Mouse (Mus musculus): ENCODE measurements around the gene Wdr26.

The Wdr26 gene

DNA sequence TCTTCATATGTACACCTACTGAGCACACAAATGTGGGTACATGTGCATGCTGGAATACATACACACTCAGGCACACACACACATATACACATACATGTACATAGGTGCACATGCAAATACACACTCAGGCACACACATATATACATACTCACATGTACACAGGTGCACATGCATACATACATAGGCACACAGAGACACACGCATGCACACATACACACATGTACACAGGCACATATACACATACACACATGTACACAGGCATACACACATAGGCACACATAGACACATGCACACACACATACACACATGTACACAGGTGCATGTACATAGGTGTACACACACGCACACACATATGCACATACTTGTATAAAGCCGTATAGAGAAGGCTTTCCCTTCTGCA, 29.4 kb upstream of the Wdr26 start:
- in situ Hi-C loops (cut with MboI, MseI) = no loop called here

DNA sequence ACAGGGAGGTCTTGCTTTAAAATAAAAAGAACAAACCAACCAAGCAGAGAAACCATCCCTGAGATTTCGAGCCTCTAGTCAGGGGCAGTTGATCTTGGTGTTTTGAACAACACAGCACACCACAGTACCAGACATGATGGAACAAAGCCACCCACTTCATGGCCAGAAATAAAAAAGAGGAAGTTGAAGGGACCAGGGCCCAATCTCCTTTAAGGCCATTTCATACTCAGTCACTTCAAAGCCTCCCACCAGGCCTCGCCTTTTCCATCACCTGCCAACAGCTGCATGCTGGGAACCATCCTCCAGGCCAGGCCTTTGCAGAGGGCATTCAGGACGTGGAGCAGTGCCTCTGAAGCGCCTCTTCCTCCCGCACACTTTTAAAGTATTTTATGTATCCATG, 25.5 kb upstream of the Wdr26 start:
- in situ Hi-C loops (cut with MboI, MseI) = no loop called here

DNA sequence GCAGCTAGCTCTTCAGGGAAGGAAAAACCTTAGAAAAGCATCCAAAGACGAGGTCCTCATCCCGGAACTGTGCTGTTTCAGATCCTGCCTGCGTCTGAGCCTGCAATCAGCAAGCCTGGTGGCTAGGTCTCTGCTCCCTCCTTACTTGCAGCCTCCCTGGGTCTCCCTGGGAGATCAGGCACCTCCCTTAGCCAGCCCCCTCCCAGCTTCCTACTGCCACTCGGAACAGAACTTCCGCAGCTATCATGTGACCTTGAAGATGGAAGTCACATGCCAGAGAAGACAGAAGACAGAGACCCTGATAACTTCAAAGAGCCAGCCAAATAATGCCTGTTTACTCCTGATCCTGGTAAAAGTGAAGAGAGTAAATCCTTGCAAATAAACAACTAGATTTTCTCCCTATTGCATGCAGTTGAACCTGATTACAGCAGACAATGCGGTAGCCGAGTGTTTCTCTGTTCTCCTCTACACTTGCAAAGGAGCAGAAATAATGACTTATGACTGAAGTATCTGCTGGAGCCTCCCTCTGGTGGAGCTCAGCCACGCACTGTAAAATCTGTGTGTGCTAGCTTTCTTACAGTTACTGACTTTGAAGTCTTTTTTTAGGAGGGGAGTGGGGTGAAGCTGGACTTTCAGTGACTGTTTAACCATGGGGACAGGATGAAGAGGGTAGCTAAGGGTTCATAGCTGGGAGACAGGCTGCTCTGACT, 22.7 kb upstream of the Wdr26 start:
- in situ Hi-C loops (cut with MboI, MseI) = no loop called here

DNA sequence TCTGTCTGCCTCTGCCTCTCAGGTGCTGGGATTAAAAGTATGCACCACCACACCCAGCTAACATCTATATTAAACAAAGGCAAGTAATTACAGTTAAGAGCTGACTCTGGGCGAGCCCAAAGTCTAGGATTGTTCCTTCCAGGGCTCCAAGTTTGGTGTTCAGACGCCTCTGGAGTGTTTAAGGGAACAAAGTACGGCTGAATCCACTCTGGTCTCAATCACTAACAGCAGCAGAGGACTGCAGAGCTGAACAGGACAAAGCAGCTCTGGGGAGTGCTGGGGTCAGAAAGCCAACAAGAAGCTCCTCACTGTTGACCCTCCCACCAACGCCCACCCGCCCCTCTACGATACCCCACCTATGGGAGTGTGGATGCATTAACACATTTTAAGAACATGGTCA, 21.9 kb upstream of the Wdr26 start:
- in situ Hi-C loops (cut with MboI, MseI) = no loop called here

DNA sequence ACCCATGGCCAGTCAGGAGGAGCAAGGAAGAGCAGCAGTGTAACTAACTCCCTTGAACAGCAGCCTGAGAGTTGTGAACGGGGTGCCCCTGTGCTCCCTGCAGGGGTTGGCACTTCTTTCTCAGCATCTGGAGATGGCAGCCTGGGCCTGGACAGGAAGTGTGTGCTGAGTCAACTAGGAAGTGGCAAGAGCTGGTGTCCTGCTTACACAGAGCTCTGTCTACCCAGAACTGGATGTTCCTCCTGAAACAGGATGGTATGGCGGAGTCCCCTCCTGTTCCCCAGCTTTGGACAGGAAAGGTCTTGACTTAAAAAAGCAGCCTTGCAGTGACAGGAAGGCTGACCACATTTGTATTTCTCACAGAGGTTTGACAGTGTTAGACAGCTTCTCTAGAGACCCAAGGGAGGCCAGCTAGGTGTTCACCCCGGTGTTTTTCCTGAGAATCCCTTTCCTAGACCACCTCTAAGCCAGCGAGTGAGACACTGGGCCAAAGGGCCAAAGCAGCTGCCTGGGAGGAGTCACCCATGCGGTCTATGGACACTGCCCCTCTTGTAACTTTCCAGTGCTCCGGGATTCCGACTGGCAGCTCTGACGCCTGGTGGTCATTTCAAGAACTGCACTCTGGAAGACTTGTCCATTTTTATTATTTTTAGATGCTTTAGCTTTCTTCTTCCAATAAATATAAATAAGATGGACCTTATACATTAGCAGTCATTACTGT, 20.7 kb upstream of the Wdr26 start:
- in situ Hi-C loops (cut with MboI, MseI) = no loop called here

DNA sequence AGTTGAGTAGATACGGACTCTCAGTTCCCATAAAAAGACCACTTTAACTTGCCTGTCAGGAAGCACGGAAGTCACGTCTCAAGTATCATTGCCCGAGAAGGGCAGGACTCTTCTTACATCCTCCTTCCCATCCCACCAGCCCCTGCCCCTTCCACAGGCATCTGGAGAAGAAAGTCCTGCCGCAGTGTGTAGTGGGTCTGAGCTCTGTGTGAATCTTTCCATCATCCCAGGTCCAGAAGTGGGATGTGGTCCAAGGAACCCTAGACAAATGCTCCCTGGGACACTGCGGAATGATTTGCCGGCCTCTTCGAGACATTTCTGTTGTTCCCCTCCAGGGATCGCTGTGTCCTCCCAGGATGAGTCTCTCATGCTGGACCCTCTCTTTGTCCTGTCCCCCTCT, 20.0 kb upstream of the Wdr26 start:
- in situ Hi-C loops (cut with MboI, MseI) = no loop called here

DNA sequence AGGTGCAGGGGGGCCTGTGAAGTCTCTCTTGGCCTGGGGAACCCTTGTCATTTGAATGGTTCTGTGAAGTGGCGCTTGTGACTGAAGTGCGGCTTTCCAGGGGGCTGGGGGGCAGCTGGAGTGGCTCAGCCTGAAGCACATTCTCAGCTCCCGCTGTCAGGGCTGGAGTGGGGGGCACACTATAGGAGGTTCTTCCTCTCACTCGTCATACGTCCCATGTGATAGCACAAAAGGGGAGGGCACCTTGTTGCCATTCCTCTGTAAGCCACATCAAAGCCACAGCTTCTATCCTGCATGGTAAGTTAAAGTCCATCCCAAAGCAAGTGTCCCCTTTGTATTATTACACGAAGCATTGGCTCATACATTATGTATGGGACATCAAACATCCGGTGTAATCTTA, 19.5 kb upstream of the Wdr26 start:
- in situ Hi-C loops (cut with MboI, MseI) = no loop called here

DNA sequence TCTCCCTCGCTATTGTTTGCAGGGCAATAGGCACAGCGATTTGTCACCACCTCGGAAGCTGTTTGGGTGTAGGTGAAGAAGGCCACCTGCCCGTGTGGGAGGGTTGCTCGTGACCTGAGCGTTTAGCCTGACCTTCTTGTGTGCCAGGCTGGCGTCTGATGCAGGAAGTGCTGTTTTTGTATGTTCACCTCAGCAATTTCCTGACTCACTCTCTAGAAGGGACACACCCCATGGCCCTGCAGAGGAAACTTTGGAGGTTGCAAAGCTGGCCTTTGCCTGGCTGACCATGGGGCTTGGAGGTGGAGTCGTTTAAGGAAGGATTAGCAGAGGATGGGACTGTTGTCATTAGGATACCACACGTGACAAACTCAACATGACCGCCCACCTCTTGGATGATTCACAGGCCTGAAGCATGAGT, 18.9 kb upstream of the Wdr26 start:
- in situ Hi-C loops (cut with MboI, MseI) = no loop called here

DNA sequence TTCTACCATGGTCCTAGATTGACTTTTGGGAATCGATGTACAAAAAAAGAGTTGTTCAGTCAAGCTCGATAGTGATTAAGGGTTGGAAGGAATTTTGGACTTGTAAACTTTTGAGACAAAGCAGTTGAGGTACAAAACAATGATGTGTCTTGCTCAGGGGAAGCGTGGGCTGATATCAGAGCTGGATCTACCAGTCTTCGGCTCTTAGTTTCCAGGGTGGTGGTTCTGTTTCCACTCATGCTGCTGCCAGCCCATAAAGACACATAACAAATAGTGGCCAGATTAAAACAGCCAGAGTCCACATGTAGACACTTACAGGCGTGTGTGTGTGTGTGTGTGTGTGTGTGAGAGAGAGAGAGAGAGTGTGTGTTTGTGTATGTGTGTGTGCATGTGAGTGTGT, 17.2 kb upstream of the Wdr26 start:
- in situ Hi-C loops (cut with MboI, MseI) = no loop called here

DNA sequence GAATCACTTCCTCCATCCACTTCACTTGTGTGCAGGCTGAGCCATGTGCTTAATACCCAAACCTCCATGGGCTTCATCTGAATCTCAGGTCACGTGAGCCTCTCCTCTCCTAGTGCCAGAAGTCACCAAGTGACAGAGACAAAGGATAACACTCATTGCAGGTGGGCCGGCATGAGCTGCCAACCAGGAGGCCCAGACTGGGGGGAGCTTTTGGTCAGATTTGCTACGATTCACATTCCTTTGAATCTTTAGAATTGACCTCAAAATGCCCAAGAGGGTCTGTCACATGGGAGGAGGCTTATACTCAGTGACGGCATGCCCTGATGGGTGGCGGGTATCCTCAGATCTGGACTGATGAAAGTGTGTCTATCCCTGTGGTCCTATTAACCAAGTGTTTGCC, 16.8 kb upstream of the Wdr26 start:
- in situ Hi-C loops (cut with MboI, MseI) = no loop called here

DNA sequence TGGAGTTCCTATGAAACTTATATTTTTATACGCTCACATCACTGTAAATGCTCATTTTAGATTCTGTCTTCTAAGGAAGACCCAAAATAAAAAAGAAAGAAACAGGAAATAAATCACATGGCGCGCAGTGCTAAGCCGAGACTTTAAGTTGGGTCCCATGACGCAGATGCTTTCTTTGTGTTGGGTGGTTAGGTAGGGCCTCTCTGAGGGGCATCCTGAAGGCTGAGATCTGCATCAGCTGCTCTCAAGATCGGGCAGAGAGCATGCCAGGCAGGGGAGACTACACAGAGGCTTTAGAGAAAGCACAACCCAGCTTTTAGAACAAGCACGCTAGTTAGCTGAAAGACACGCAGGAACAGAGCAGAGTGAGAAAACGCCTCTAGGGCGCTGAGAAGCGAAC, 16.0 kb upstream of the Wdr26 start:
- in situ Hi-C loops (cut with MboI, MseI) = no loop called here

DNA sequence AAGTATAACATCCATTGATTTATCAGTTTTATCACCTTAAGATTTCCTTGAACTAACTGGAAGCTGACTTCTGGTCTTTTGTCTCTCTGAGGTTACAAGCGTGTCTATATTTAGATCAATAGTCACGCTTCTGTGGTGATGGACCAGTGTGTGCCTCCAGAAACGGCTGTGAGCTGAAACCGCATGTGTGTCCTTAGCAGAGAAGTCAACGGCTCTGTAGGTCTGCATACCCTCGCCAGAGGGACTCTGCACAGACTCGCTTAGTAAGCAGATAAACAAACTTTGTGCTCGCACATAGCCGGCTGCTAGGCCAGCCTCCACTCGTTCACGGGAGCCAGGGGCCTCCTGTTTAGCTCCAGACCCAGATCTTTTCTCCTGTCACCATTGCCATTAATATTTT, 15.0 kb upstream of the Wdr26 start:
- in situ Hi-C loops (cut with MboI, MseI) = no loop called here

DNA sequence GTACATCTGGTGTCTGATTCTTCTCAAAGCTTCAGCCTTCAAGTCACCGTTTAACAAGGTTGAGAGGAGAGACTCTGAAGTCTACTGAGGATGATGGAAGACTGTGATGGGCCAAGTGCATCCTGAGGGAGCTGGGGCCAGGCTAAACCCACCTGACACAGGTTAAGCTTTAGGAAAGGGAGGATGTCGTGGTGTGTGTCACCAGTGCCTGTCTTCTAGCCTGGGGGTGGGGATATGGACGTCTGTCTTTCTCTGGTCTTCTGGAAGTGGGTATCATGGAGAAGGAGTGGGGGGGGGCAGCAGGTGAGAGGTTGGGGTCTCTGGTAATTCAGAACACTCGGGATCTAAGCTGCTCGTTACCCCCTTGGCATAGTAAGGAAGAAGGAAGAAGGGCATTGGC, 13.5 kb upstream of the Wdr26 start:
- in situ Hi-C loops (cut with MboI, MseI) = no loop called here

DNA sequence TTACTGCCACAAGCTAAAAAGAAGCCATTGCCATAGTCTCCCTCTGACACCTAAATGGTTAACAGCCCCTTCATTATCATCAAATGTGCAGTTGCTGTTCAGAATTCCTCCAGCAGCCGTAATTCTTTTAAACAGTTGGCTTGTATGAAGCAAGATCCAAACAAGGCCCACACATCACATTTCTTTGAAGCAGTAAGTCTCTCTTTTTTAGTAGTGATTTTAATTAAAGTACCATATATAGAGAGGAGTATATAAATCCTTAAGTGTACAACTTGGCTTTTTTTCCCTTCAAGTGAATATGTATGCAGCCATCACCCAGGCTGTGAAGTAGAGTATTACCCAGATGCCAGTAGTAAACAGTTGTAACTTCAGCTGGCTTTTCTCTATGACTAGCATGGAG, 10.2 kb upstream of the Wdr26 start:
- in situ Hi-C loops (cut with MboI, MseI) = no loop called here

DNA sequence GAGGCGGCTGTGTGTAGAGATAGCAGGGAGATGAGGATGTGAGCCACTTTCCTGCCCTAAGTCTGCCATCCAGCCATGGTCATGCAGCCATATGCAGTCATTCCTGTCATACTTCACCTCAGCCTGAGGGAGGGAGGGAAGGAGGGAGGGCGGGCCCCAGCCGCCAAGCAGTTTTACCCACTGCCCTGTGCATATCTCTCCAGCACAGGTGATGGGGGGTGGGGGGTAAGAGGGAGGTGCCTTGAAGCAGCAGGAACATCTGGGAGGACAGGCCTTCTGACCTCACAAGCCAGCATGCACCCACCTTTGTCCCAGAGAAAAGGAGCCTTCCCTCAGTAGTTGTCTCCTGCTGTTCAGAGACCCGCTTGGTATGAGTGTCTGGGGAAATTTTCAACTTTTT, 4.5 kb upstream of the Wdr26 start:
- in situ Hi-C loops (cut with MboI, MseI) = no loop called here

DNA sequence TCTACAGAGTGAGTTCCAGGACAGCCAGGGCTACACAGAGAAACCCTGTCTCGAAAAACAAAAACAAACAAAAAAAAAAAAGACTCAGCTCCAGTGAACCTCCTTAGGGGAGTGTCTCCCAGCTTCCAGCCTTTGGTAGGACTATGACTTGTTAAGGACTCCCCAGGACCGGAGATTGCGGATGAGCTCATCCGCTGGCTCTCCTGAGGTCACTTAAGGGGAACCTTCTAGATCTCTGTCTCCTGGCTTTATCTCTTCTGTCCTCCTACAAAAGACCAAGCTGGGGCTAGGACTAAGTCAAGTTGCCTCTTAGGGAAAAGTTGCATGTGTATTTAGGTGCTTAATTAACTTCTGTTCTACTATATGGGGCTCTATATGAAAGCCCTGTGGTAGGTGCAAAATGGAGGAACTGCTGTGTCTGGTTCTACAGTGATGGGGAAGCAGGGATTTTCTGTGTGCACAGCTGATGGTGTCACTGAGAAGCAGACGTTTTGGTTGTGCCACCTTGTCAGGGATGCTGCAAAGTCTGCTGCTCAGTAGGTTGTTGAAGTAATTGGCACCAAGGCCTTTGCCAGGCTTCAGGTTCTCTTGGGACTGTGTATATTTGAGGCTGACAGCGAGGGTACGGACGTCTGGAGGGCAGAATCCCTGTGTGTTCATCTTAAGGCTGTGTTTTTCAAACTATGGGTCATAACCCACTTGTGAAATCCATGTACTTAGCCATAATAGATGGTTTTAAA, 2.7 kb upstream of the Wdr26 start:
- in situ Hi-C loops (cut with MboI, MseI) = no loop called here

DNA sequence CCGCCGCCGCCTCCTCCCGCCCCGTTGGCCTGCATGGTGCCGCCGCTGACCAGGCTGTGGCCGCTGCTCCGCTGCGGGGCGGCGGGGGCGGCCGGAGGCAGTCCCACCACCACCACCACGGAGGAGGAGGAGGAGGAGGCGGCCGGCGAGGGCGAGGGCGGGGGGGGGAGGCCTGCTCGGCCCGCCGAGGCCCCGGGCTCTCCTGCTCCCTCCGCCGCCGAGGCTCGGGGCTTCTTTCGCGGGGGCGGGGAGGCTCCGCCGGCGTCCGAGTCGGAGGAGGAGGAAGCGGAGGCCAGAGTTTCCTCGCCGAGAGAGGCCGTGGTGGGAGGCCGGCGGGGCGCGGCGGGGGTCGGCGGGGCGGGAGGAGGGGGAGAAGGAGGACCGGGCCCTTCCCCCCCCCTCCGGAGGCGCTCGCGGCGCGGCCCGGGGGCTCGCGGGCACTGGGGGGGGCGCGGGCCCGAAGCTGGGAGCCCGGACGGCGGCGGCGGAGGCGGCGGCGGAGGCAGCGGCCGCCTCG, 340 bp downstream of the Wdr26 start:
- in situ Hi-C loops (cut with MboI, MseI) = no loop called here

DNA sequence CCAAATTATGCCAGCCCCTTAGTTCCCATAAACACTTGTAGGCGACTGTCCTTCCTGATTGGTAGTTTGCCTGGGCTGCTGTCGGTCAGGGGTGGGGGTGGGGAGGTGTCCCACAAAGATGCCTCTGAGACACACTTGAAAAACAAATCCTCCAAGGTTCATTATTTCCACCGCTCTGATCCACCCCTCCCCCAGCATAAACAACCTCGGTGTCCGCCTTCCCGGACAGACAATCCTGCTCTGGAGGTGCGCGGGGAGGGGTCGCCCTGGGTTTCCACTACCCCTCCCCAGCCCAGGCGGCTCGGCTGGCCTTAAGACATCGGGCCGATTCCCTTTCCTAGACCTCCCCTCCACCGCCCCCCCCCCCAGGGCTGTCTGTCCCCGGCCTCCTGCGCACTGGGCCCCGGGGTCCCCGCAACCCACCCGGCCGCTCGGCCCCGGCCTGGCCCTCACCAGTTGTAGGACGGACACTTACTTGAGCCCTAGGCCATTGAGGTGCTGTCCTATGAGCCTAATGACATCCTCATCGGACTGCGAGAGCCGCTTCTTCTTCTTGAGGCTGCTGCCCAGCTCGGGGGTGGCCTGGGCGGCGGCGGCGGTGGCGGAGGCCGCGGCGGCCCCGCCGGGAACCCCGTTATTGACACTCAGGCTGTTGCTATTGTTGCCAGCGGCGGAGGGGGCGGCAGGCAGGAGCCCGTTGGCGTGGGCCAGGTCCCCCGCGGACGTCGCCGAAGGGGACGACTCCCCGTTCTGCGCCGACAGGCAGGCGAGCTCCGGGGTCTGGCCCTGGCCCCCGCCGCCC, 999 bp downstream of the Wdr26 start:
- in situ Hi-C loops (cut with MboI, MseI) = no loop called here

DNA sequence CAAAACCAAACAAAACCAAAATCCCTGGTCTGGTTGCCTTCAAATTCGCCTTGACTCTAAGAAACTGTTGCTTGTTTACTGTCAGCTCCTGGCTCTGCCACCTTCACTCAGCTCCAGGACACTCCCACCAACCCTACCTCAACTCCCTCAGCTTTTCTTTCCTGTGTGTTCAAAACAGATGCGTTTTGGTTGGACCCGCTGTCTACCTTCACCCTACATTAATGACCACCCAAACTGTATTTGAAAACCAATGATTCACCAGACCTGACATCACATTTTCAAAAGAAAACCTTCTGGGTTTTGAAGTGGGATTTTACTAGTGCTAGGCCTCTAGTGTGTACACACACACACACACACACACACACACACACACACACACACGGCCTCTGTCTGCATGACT, 1.7 kb downstream of the Wdr26 start:
- in situ Hi-C loops (cut with MboI, MseI) = no loop called here

DNA sequence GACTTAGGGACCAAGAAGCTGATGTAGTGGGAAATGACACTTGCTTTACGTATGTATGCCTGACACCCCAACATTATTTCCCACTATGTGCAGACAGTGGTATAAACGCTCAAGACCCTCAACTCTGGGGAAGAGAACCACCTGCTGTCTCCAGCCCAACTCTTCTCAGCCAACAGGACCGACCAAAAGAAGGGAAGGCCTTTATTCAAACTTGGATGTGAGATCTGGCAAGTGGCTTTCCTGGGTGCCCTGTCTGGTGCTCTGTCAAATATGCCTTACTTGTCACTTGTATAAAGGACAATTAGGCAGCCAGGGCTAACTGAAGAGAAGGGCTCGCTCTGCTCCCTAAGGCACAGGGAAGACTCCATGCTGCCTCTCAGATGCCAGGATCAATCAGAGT, 12.4 kb downstream of the Wdr26 start:
- in situ Hi-C loops (cut with MboI, MseI) = loop anchor here (5.0 kb wide), 1 partner anchor 87 kb away; no protein-coding TSS in a partner anchor

DNA sequence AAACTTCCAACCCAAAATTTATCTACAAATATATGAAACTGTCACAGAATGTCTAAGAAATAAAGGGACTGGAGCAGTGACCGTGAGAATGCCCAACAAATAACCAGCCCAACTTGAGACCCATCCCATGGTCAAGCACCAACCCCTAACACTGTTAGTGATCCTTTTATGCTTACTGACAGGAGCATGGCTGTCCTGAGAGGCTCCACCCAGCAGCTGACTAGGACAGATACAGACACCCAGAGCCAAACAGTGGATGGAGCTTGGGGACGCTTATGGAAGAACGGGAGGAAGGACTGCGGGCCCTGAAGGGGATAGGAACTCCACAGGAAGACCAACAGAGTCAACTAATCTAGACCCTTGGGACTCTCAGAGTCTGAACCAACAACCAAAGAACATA, 22.9 kb downstream of the Wdr26 start:
- in situ Hi-C loops (cut with MboI, MseI) = loop anchor here (10.0 kb wide), 1 partner anchor 1394 kb away; no protein-coding TSS in a partner anchor

DNA sequence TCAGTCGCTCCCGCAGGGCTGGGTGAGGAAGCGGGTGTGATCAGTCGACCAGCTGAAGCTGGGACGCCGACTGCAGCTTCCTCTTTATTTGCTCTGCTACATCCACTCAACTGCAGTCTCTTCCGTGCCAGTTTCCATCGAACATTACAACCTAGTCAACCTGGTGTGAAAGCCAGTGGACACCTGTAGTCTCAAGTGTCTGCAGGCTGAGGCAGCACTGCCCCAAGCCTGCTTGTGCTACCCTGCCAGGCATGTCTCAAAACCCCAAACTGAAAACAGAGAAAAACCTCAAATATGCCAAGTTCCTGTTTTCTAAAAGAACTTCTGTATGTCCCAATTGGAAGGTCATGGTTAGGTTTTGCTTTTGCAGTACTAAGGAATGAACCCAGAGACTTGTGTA, 41.6 kb downstream of the Wdr26 start:
- in situ Hi-C loops (cut with MboI, MseI) = no loop called here
